Mouse (Mus musculus) testis, adult 2 months (tissue): Measurements from ENCODE around the gene Arl1.

Source experiments
- CTCF ChIP-seq: fragments of 200-500 bp; IDR thresholded peaks from 2 replicates; pipeline ENCODE4 v1.5.1; 2012; ENCODE audit warnings: low read depth, mild to moderate bottlenecking, inconsistent platforms, low read length, moderate library complexity; ENCODE audit not compliant: control insufficient read depth, insufficient read depth, insufficient replicate concordance
- POLR2A ChIP-seq: fragments of 200-500 bp; IDR thresholded peaks from 2 replicates; pipeline ENCODE4 v1.6.1; 2012; ENCODE audit warnings: low read depth, mild to moderate bottlenecking, inconsistent platforms, low read length, moderate library complexity; ENCODE audit not compliant: control insufficient read depth

GRCm38 (mm10) chr10:88784513-88784931 is 53.9 kb downstream of the Arl1 start:
- no peak for TF ChIP-seq POLR2A
- TF ChIP-seq CTCF: no peak
